Mouse (Mus musculus) thymus, postnatal 4 days (tissue): Measurements from ENCODE around the gene Catsperb.
"Not testable (repeated sequence)": the region's sequence is repeated elsewhere in the genome, so short reads cannot be mapped to it uniquely, and the experiment has no call there.

ENCODE experiments used
- DNase-seq: peaks from one replicate; pipeline ENCODE4 v3.0.0; 2021

Gene Catsperb

DNA sequence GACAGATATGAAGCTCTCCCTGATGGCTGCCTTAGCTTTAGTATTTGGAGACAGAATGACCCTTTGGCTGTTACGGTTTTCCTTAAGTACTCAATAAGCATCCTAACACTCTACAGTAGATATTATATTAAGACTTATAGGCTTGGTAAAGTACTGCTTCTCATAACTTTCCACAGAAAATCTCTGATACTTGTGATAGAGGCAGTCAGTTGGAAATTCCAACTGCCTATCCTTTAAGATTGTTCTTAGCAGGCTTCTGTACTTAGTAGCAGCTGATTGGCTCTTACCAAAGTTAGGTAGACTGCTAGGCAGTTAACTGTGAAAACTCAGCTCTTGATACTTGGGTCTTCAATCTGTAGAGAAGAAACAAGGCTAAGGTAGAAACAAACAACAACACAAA, at the start of gene Catsperb:
TSS of gene Catsperb (plus strand) at position 301 of the 400 bp plus-strand sequence.
- not testable (repeated sequence) for DNase-seq

DNA sequence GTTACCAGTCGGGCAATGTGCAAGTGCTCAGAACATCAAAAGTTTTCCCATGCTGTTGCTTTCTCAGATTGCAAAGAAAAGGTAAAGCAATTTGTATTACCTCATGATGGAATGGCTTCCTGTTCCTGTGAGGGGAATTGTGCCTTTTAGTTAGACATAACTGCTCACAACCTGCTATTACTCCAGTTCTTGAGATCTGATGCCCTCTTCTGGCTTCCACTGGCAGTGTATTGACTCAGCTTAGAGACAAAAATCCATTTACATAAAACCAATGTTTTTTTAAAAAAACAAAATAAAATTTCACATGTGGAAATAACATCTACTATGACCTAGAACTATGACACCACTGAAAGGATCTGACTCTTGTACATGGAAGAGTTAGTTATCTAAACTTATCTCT, 43.0 kb upstream of the Catsperb start:
- DNase-seq = not testable (repeated sequence)

DNA sequence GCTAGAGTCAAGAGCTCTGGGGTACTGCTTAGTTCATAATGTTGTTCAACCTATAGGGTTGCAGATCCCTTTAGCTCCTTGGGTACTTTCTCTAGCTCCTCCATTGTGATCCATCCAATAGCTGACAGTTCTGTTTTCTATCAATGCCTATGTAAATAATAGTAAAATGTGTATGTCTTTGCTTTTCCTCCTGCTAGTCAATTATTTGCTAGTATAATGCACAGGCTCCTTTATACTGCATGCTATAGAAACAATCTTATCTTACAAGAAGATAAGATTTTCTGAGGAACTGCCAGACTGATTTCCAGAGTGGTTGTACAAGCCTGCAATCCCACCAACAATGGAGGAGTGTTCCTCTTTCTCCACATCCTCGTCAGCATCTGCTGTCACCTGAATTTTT, 23.0 kb upstream of the Catsperb start:
- DNase-seq = not testable (repeated sequence)

DNA sequence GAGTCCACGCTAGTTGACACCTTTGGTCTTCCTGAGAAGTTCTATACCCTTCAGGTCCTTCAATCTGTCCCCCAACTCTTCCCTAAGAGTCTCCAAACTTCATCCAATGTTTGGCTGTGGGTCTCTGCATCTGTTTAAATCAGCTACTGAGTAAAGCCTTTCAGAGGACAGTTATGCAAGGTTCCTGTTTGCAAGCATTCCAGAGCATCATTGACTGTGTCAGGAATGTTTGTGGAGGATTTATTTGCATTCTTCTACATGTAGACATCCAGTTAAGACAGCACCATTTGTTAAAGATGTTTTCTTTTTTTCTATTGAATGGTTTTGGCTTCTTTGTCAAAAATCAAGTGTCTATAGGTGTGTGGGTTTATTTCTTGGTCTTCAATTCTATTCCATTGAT, 21.7 kb downstream of the Catsperb start:
- DNase-seq = no peak

DNA sequence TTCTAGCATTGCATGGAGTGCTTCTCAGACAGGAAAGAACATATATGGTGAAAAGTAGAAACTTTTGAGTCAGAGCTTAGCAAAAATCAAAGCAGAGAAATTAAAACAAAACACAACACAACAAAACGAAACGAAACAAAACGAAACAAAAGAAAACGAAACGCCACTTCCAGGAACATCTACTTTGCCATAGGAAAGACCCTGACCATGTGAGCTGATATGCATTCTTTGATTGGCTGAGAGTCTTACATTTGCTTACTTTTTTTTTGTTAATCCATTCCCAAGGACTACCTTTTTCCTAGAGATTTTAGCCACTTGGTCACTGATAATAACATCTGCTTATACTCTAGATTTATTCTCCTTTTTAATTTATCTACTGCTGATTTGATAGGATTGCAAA, 57.6 kb downstream of the Catsperb start:
- no peak for DNase-seq

DNA sequence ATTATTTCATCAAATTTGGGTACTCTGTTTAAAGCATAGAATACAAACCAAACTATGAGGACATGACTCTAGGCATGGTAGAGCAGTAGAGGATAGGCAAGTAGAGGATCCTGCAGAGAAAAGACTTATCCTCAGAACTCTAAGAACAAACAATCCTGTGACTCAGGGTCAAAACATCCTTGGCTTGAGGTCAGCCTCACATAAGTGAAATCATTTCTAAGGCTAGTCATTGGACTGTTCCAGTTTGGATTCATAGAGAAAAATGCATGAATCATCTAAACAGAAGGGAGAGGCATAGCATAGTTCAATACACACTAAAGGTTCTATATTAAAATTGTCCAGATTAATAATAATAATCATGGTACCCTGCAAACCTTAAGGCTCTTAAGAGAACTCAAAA, 79.1 kb downstream of the Catsperb start:
- no peak for DNase-seq

DNA sequence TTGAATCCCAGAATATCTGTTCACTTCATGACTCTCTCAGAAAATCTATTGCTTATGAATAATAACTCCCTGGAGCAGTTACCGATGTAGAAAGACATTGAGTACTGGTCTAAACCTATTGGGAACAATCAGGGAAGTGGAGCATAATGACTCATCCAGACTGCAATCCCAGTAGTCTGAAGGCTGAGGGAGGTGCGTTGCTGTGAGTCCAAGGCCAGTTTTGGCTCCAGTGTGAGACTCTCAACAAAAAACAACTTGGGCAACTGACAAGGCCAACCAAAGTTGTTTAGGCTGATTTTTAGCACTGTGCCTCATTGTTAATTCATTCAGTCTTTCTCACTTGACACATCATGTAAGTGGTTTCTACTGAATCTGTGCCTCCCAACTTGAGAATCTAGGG, 106.9 kb downstream of the Catsperb start:
- DNase-seq = not testable (repeated sequence)

DNA sequence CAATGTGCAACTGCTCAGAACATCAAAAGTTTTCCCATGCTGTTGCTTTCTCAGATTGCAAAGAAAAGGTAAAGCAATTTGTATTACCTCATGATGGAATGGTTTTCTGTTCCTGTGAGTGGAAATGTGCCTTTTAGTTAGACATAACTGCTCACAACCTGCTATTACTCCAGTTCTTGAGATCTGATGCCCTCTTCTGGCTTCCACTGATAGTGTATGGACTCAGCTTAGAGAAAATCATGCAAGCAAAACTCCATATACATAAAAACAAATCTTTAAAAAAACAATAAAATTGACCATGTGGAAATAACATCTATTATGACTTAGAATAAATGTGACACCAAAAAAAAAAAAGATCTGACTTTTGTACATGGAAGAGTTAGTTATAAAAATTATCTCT, 202.2 kb downstream of the Catsperb start:
- DNase-seq = not testable (repeated sequence)

DNA sequence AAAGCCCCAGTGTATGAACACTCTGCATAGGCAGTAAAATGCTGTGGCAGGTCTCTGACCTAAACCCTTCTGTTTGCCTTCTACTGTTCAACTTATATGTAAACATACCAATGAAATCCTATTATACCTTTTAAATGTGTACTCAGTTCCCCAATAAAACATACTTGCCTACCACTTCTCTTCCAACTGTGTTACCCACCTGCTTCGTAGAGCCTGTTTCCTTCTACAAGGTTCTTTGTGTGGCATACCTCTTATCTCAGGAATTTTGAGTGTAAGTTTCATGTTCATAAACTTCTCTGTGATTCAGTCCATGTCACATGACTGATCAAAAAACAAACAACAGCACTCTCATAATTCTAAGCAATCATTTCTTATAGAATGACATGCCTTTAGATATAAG, 228.7 kb downstream of the Catsperb start:
- no peak for DNase-seq

DNA sequence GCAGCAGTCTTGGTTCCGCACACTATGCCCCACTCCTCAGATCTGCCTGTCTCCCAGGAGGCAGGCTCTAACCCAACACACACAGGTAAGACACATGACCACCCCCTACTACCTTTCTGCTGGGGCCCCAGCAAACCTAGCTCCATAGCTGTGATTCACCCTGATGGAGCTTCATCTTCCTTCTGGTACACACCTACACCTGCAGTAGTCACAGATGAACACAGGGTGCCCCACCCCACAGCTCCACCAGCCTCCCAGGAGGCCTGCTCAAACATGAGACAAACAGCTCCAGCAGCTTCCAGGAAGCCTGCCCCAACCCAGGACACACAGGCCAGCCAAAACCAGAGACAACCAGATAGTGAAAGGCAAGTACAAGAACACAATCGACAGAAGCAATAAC, 263.0 kb downstream of the Catsperb start:
- no peak for DNase-seq
